Mouse (Mus musculus) CH12.LX (cell line): ENCODE measurements at regions not wholly inside any gene's neighbourhood (a gene's known extent, or its start where the extent isn't known, plus 50 kb on each side); places are given as distances from the start of the nearest gene placed in this dataset.

ENCODE experiments used
- DNase-seq: peaks from one replicate; pipeline ENCODE4 v3.0.0-alpha.2; 2013; ENCODE audit errors: extremely low read depth
- H3K27ac ChIP-seq: 2 replicates; pipeline ENCODE4 v1.5.1; 2012; ENCODE audit warnings: low read depth, mild to moderate bottlenecking, control low read depth, moderate library complexity; ENCODE audit not compliant: insufficient read depth
- H3K27me3 ChIP-seq: replicated peaks from 2 replicates; pipeline ENCODE3; 2012; ENCODE audit warnings: inconsistent platforms
- H3K36me3 ChIP-seq, 2 experiments: replicated peaks in 1 of 2; 2 replicates each; pipeline versions ENCODE3 to v1.6.1; 2012; ENCODE audit warnings: inconsistent platforms in 1 of 2, low read length in 1 of 2, mild to moderate bottlenecking in 1 of 2, mixed read lengths in 1 of 2, moderate library complexity in 1 of 2; ENCODE audit not compliant: control insufficient read depth in 1 of 2, insufficient read depth in 1 of 2
- H3K4me1 ChIP-seq, 2 experiments: 2 replicates each; pipeline ENCODE4 v1.6.1; 2012; ENCODE audit warnings: inconsistent platforms in 1 of 2, moderate library complexity in 1 of 2; ENCODE audit not compliant: insufficient read depth in 2 of 2, control insufficient read depth in 1 of 2
- H3K4me2 ChIP-seq: 2 replicates; pipeline ENCODE4 v1.6.1; 2012; ENCODE audit warnings: low read depth, mild to moderate bottlenecking, control low read depth; ENCODE audit not compliant: poor library complexity, insufficient read depth, severe bottlenecking
- H3K4me3 ChIP-seq, 3 experiments: fragments of 150-350 bp in 1 of 3; sonication (generic) in 1 of 3; replicated peaks in 1 of 3; 2 replicates each; pipeline versions ENCODE3 to v1.5.1; 2011 to 2012; ENCODE audit warnings: low read depth in 2 of 3, low read length in 2 of 3, mild to moderate bottlenecking in 2 of 3, moderate library complexity in 2 of 3, control low read depth in 1 of 3, improper control_type of control experiment in 1 of 3, inconsistent platforms in 1 of 3, mixed read lengths in 1 of 3; ENCODE audit not compliant: poor library complexity in 1 of 3
- H3K79me2 ChIP-seq: replicated peaks from 2 replicates; pipeline ENCODE4 v1.6.1; 2012; ENCODE audit warnings: mild to moderate bottlenecking, moderate library complexity; ENCODE audit not compliant: control insufficient read depth, poor library complexity, insufficient read depth, severe bottlenecking; ENCODE audit errors: extremely low read depth
- H3K9ac ChIP-seq: 2 replicates; pipeline ENCODE4 v1.6.1; 2012; ENCODE audit warnings: low read depth, mild to moderate bottlenecking, control low read depth, moderate library complexity; ENCODE audit not compliant: insufficient read depth
- H3K9me3 ChIP-seq: replicated peaks from 2 replicates; pipeline ENCODE3; 2012; ENCODE audit warnings: low read length, inconsistent platforms, mixed read lengths
- BHLHE40 ChIP-seq: IDR thresholded peaks from 2 replicates; pipeline ENCODE4 v1.6.1; 2011; ENCODE audit warnings: mild to moderate bottlenecking, low read depth, low read length, improper control_type of control experiment
- CHD1 ChIP-seq: IDR thresholded peaks from 2 replicates; pipeline ENCODE4 v1.6.1; 2012; ENCODE audit warnings: low read depth, low read length, improper control_type of control experiment, inconsistent platforms
- CHD2 ChIP-seq: IDR thresholded peaks from 2 replicates; pipeline ENCODE4 v1.6.1; 2011; ENCODE audit warnings: low read length, improper control_type of control experiment
- CTCF ChIP-seq, 2 experiments: IDR thresholded peaks in 1 of 2; conservative IDR thresholded peaks in 1 of 2; 2 replicates each; pipeline ENCODE4 v1.5.1; 2011 to 2012; ENCODE audit warnings: low read depth in 2 of 2, low read length in 2 of 2, improper control_type of control experiment in 1 of 2, inconsistent platforms in 1 of 2, mild to moderate bottlenecking in 1 of 2, moderate library complexity in 1 of 2
- E2F4 ChIP-seq: IDR thresholded peaks from 2 replicates; pipeline ENCODE4 v1.6.1; 2011; ENCODE audit warnings: low read depth, low read length, improper control_type of control experiment; ENCODE audit not compliant: insufficient replicate concordance
- ELF1 ChIP-seq: IDR thresholded peaks from 2 replicates; pipeline ENCODE4 v1.6.1; 2014; ENCODE audit warnings: low read depth, mild to moderate bottlenecking, inconsistent platforms, low read length, improper control_type of control experiment
- EP300 ChIP-seq: IDR thresholded peaks from 2 replicates; pipeline ENCODE4 v1.6.1; 2011; ENCODE audit warnings: low read length, improper control_type of control experiment
- ETS1 ChIP-seq: conservative IDR thresholded peaks from 2 replicates; pipeline ENCODE4 v1.6.1; 2012; ENCODE audit warnings: low read depth, mild to moderate bottlenecking, inconsistent platforms, low read length, improper control_type of control experiment, moderate library complexity
- GABPA ChIP-seq: IDR thresholded peaks from 2 replicates; pipeline ENCODE4 v1.6.1; 2012; ENCODE audit warnings: low read depth, low read length, improper control_type of control experiment, inconsistent platforms; ENCODE audit not compliant: insufficient replicate concordance
- HCFC1 ChIP-seq: IDR thresholded peaks from 2 replicates; pipeline ENCODE4 v1.6.1; 2012; ENCODE audit warnings: low read depth, mild to moderate bottlenecking, inconsistent platforms, low read length, improper control_type of control experiment
- IRF4 ChIP-seq: IDR thresholded peaks from 2 replicates; pipeline ENCODE4 v1.6.1; 2014; ENCODE audit warnings: low read depth, mild to moderate bottlenecking, inconsistent platforms, low read length, improper control_type of control experiment
- JUN ChIP-seq: IDR thresholded peaks from 2 replicates; pipeline ENCODE4 v1.6.1; 2011; ENCODE audit warnings: low read depth, mild to moderate bottlenecking, low read length, improper control_type of control experiment, moderate library complexity; ENCODE audit not compliant: insufficient read depth
- JUND ChIP-seq: conservative IDR thresholded peaks from 2 replicates; pipeline ENCODE4 v1.6.1; 2011; ENCODE audit warnings: low read depth, low read length, improper control_type of control experiment
- KAT2A ChIP-seq: IDR thresholded peaks from 2 replicates; pipeline ENCODE4 v1.6.1; 2012; ENCODE audit warnings: low read length, improper control_type of control experiment, inconsistent platforms; ENCODE audit not compliant: insufficient replicate concordance
- MAFK ChIP-seq: IDR thresholded peaks from 2 replicates; pipeline ENCODE4 v1.6.1; 2011; ENCODE audit warnings: low read length, improper control_type of control experiment; ENCODE audit not compliant: insufficient replicate concordance
- MAX ChIP-seq: IDR thresholded peaks from 2 replicates; pipeline ENCODE4 v1.6.1; 2011; ENCODE audit warnings: low read length, improper control_type of control experiment
- MAZ ChIP-seq: IDR thresholded peaks from 2 replicates; pipeline ENCODE4 v1.6.1; 2012; ENCODE audit warnings: low read depth, mild to moderate bottlenecking, inconsistent platforms, low read length, improper control_type of control experiment, moderate library complexity
- MEF2A ChIP-seq: IDR thresholded peaks from 2 replicates; pipeline ENCODE4 v1.6.1; 2014; ENCODE audit warnings: low read depth, mild to moderate bottlenecking, inconsistent platforms, low read length, improper control_type of control experiment, borderline replicate concordance
- MXI1 ChIP-seq: IDR thresholded peaks from 2 replicates; pipeline ENCODE4 v1.6.1; 2011; ENCODE audit warnings: mild to moderate bottlenecking, low read depth, low read length, improper control_type of control experiment
- MYC ChIP-seq: IDR thresholded peaks from 2 replicates; pipeline ENCODE4 v1.6.1; 2011; ENCODE audit warnings: low read depth, mild to moderate bottlenecking, improper control_type of control experiment, low read length
- NELFE ChIP-seq: IDR thresholded peaks from 2 replicates; pipeline ENCODE4 v1.6.1; 2011; ENCODE audit warnings: low read depth, low read length, improper control_type of control experiment
- NRF1 ChIP-seq: IDR thresholded peaks from 2 replicates; pipeline ENCODE4 v1.6.1; 2014; ENCODE audit warnings: low read depth, mild to moderate bottlenecking, inconsistent platforms, low read length, improper control_type of control experiment, moderate library complexity
- PAX5 ChIP-seq: IDR thresholded peaks from 2 replicates; pipeline ENCODE4 v1.6.1; 2012; ENCODE audit warnings: low read length, inconsistent platforms, mixed read lengths
- POLR2A ChIP-seq: IDR thresholded peaks from 2 replicates; pipeline ENCODE4 v1.6.1; 2011; ENCODE audit warnings: low read depth, mild to moderate bottlenecking, improper control_type of control experiment, low read length
- POLR2AphosphoS2 ChIP-seq: IDR thresholded peaks from 2 replicates; pipeline ENCODE4 v1.6.1; 2011; ENCODE audit warnings: low read depth, low read length, improper control_type of control experiment
- RAD21 ChIP-seq: IDR thresholded peaks from 2 replicates; pipeline ENCODE4 v1.6.1; 2011; ENCODE audit warnings: low read depth, mild to moderate bottlenecking, low read length, improper control_type of control experiment, moderate library complexity
- RCOR1 ChIP-seq: conservative IDR thresholded peaks from 2 replicates; pipeline ENCODE4 v1.6.1; 2012; ENCODE audit warnings: low read depth, mild to moderate bottlenecking, inconsistent platforms, low read length, improper control_type of control experiment
- SIN3A ChIP-seq: IDR thresholded peaks from 2 replicates; pipeline ENCODE4 v1.6.1; 2012; ENCODE audit warnings: low read length, improper control_type of control experiment, inconsistent platforms
- SMC3 ChIP-seq: IDR thresholded peaks from 2 replicates; pipeline ENCODE4 v1.6.1; 2011; ENCODE audit warnings: low read depth, low read length, improper control_type of control experiment
- TBP ChIP-seq: conservative IDR thresholded peaks from 2 replicates; pipeline ENCODE4 v1.6.1; 2011; ENCODE audit warnings: low read depth, low read length, improper control_type of control experiment
- TCF12 ChIP-seq: IDR thresholded peaks from 2 replicates; pipeline ENCODE4 v1.6.1; 2014; ENCODE audit warnings: low read depth, mild to moderate bottlenecking, inconsistent platforms, low read length, improper control_type of control experiment
- UBTF ChIP-seq: IDR thresholded peaks from 2 replicates; pipeline ENCODE4 v1.6.1; 2012; ENCODE audit warnings: low read depth, mild to moderate bottlenecking, inconsistent platforms, low read length, improper control_type of control experiment, moderate library complexity
- USF1 ChIP-seq: IDR thresholded peaks from 2 replicates; pipeline ENCODE4 v1.6.1; 2014; ENCODE audit warnings: low read depth, mild to moderate bottlenecking, inconsistent platforms, low read length, improper control_type of control experiment
- USF2 ChIP-seq: conservative IDR thresholded peaks from 2 replicates; pipeline ENCODE4 v1.6.1; 2011; ENCODE audit warnings: low read depth, low read length, improper control_type of control experiment
- ZC3H11A ChIP-seq: IDR thresholded peaks from 2 replicates; pipeline ENCODE4 v1.6.1; 2012; ENCODE audit warnings: low read depth, mild to moderate bottlenecking, inconsistent platforms, low read length, improper control_type of control experiment
- ZKSCAN1 ChIP-seq: IDR thresholded peaks from 2 replicates; pipeline ENCODE4 v1.6.1; 2012; ENCODE audit warnings: low read depth, inconsistent platforms, low read length, improper control_type of control experiment, borderline replicate concordance
- ZMIZ1 ChIP-seq: IDR thresholded peaks from 2 replicates; pipeline ENCODE4 v1.6.1; 2012; ENCODE audit warnings: low read depth, mild to moderate bottlenecking, inconsistent platforms, low read length, improper control_type of control experiment
- ZNF384 ChIP-seq: IDR thresholded peaks from 2 replicates; pipeline ENCODE4 v1.6.1; 2012; ENCODE audit warnings: low read depth, low read length, improper control_type of control experiment, inconsistent platforms
- dilution Hi-C: fragments of 300-500 bp; cut with MboI; formaldehyde crosslinking; loops from 2 replicates; pipeline ENCODE4 v1.14.3; 2020; ENCODE audit warnings: low sequenced_read_pairs; ENCODE audit not compliant: extremely low pct_unique_long_range_greater_than_20kb, extremely low pct_ligation_motif_present
- in situ Hi-C: fragments of 300-500 bp; cut with MboI; formaldehyde crosslinking; loops from 3 replicates; pipeline ENCODE4 v1.14.3; 2019; ENCODE audit warnings: low sequenced_read_pairs, low pct_ligation_motif_present, low pct_unique_long_range_greater_than_20kb, mixed read lengths

GRCm38 (mm10) chr10:68378212-68378611 lies 99.7 kb upstream of the Arid5b start:
- Histone ChIP-seq H3K27ac (peak overlapping the region; percentile 89), H3K9me3 (no peaks in the 10 kb centered on the region), H3K4me1 (peaks cover 14 to 23% of the 10 kb centered on the region in 2 experiments), H3K9ac (no peak overlapping the region; the same call in 1 of the 2 replicates), H3K4me3 (peak overlapping the region in 1 of 3 experiments; percentile 15), H3K36me3 (no peaks in the 10 kb centered on the region), H3K4me2 (peak overlapping the region; percentile 46), H3K27me3 (no peaks in the 10 kb centered on the region), H3K79me2 (no peaks in the 10 kb centered on the region)
- peak; percentile 26; the same call in 1 of the 2 replicates for TF ChIP-seq TBP
- no peak for TF ChIP-seq USF2
- TF ChIP-seq RAD21 = peak; percentile 27
- TF ChIP-seq UBTF = no peak
- TF ChIP-seq MXI1 = peak; percentile 33; the same call in 1 of the 2 replicates
- peak; percentile 50 for TF ChIP-seq NELFE
- TF ChIP-seq CTCF (conservative IDR thresholded peaks at IDR 0.05 in 1 of 2, IDR thresholded peaks at IDR 0.05 in 1 of 2; ENCODE audit: low read depth in 2 of 2, low read length in 2 of 2) = peak in 1 of 2 experiments; percentile 54; a peak in 2 of 4 replicates
- TF ChIP-seq ZMIZ1 = no peak
- TF ChIP-seq SIN3A = peak; percentile 83
- peak; percentile 94 for TF ChIP-seq RCOR1
- no peak for TF ChIP-seq ZNF384
- TF ChIP-seq E2F4 = no peak
- no peak for TF ChIP-seq KAT2A
- TF ChIP-seq EP300 = peak; percentile 96
- TF ChIP-seq IRF4 = peak; percentile 96
- TF ChIP-seq CHD2 = peak; percentile 74
- peak; percentile 62 for TF ChIP-seq HCFC1
- peak; percentile 28; the same call in 1 of the 2 replicates for TF ChIP-seq POLR2A
- TF ChIP-seq SMC3 = peak; percentile 32
- TF ChIP-seq MAZ = 0 out of 2 replicates have a peak, but pooled peaks have one; percentile 54
- peak; percentile 52 for TF ChIP-seq ELF1
- TF ChIP-seq USF1 = no peak
- peak; percentile 95 for TF ChIP-seq JUND
- TF ChIP-seq ZKSCAN1 = no peak
- no peak for TF ChIP-seq GABPA
- peak; percentile 91 for TF ChIP-seq JUN
- TF ChIP-seq ZC3H11A = peak; percentile 25; the same call in 1 of the 2 replicates
- peak; percentile 71; the same call in 1 of the 2 replicates for TF ChIP-seq TCF12
- peak; percentile 76 for TF ChIP-seq MAFK
- TF ChIP-seq ETS1 = peak; percentile 87
- no peak for TF ChIP-seq NRF1
- TF ChIP-seq MYC = peak; percentile 82
- TF ChIP-seq MAX = peak; percentile 74
- peak; percentile 95 for TF ChIP-seq MEF2A
- TF ChIP-seq PAX5 = no peak
- peak; percentile 79 for TF ChIP-seq BHLHE40
- TF ChIP-seq CHD1 = no peak
- no peak for TF ChIP-seq POLR2AphosphoS2
- in situ Hi-C loops (no loop called here), dilution Hi-C loops (no loop called here)
- peak; percentile 85 for DNase-seq
